Mouse (Mus musculus) embryonic stem cell, embryonic (primary cell): ENCODE data around the gene Gins2.

Source experiments
- CTCF ChIA-PET, 4 experiments: fragments of 300-600 bp in 2 of 4; fragments of 350-600 bp in 2 of 4; sonication (Branson Sonifier 250); formaldehyde crosslinking; loops; one replicate each; lab custom pipeline; 2022; ENCODE audit warnings: inconsistent platforms in 2 of 4; lab: Charles Lee
- POLR2A ChIA-PET, 4 experiments: fragments of 300-600 bp in 2 of 4; fragments of 350-600 bp in 2 of 4; sonication (Branson Sonifier 250); formaldehyde crosslinking; loops; one replicate each; lab custom pipeline; 2022; ENCODE audit warnings: antibody characterized with exemption in 4 of 4, inconsistent platforms in 1 of 4; lab: Charles Lee

Gins2 gene

GRCm38 (mm10) chr8:120562680-120563347 is 26.3 kb downstream of the Gins2 start:
- POLR2A ChIA-PET = interaction anchor here in 3 of 4 experiments (0.6 to 3.0 kb wide), 24 partner anchors 8 to 228 kb away, joined by 3 to 12 read pairs (median 3); no protein-coding TSS in a partner anchor
- CTCF ChIA-PET = interaction anchor here (0.6 to 4.2 kb wide), 43 partner anchors 7 to 1145 kb away, joined by 3 to 34 read pairs (median 4); partner anchors contain the start of gene Gins2 (in 1 of the 4)

- CTCF ChIA-PET = interaction anchor here (0.6 to 4.2 kb wide), 43 partner anchors 8 to 1144 kb away, joined by 3 to 34 read pairs (median 4); partner anchors contain the start of gene Gins2 (in 1 of the 4)
- POLR2A ChIA-PET = interaction anchor here in 3 of 4 experiments (0.7 to 3.0 kb wide), 19 partner anchors 8 to 155 kb away, joined by 3 to 12 read pairs (median 3); no protein-coding TSS in a partner anchor
Measured at GRCm38 (mm10) chr8:120561539-120562435, 27.3 kb downstream of the Gins2 start.

- POLR2A ChIA-PET = interaction anchor here (0.6 to 2.2 kb wide), 13 partner anchors 8 to 140 kb away, joined by 3 to 9 read pairs (median 3); no protein-coding TSS in a partner anchor
- CTCF ChIA-PET = interaction anchor here (0.5 to 4.2 kb wide), 10 partner anchors 10 to 519 kb away, joined by 3 to 21 read pairs (median 6); no protein-coding TSS in a partner anchor
Measured at GRCm38 (mm10) chr8:120560535-120560934, 28.6 kb downstream of the Gins2 start.

- POLR2A ChIA-PET = interaction anchor here in 3 of 4 experiments (0.6 to 2.2 kb wide), 5 partner anchors 8 to 99 kb away, joined by 3 to 7 read pairs (median 3); no protein-coding TSS in a partner anchor
Measured at GRCm38 (mm10) chr8:120559654-120560053, 29.4 kb downstream of the Gins2 start.

GRCm38 (mm10) chr8:120558162-120558561 is 30.9 kb downstream of the Gins2 start:
- POLR2A ChIA-PET = interaction anchor here (0.6 to 1.3 kb wide), 9 partner anchors 10 to 217 kb away, joined by 3 to 4 read pairs (median 3); partner anchors contain the start of gene Gins2 (in 1 of the 4)
- CTCF ChIA-PET = interaction anchor here (0.6 to 1.6 kb wide), 12 partner anchors 12 to 882 kb away, joined by 3 to 17 read pairs (median 4); no protein-coding TSS in a partner anchor

More at GRCm38 (mm10) chr8:120559654-120560053, 29.4 kb downstream of the Gins2 start:
- CTCF ChIA-PET = interaction anchor here in 3 of 4 experiments (0.6 to 4.2 kb wide), 3 partner anchors 9 to 195 kb away, joined by 3 to 15 read pairs (median 7); no protein-coding TSS in a partner anchor

GRCm38 (mm10) chr8:120557170-120557965 is 31.7 kb downstream of the Gins2 start:
- CTCF ChIA-PET = interaction anchor here (0.6 to 1.6 kb wide), 15 partner anchors 12 to 1045 kb away, joined by 3 to 17 read pairs (median 4); no protein-coding TSS in a partner anchor
- POLR2A ChIA-PET = interaction anchor here (0.5 to 1.4 kb wide), 15 partner anchors 8 to 1299 kb away, joined by 3 to 6 read pairs (median 3); partner anchors contain the start of gene Gins2 (in 1 of the 4)

GRCm38 (mm10) chr8:120556198-120556892 is 32.8 kb downstream of the Gins2 start:
- POLR2A ChIA-PET = interaction anchor here in 3 of 4 experiments (0.5 to 1.4 kb wide), 11 partner anchors 9 to 218 kb away, joined by 3 to 6 read pairs (median 3); no protein-coding TSS in a partner anchor
- CTCF ChIA-PET = interaction anchor here in 3 of 4 experiments (0.5 to 1.3 kb wide), 7 partner anchors 12 to 255 kb away, joined by 3 to 8 read pairs (median 4); no protein-coding TSS in a partner anchor

GRCm38 (mm10) chr8:120554466-120555039 is 34.6 kb downstream of the Gins2 start:
- ChIA-PET POLR2A (interaction anchor here in 3 of 4 experiments (0.6 to 1.9 kb wide), 8 partner anchors 9 to 150 kb away, joined by 3 to 6 read pairs (median 3); no protein-coding TSS in a partner anchor), CTCF (interaction anchor here (0.6 to 5.2 kb wide), 12 partner anchors 8 to 228 kb away, joined by 3 to 34 read pairs (median 3); no protein-coding TSS in a partner anchor)

GRCm38 (mm10) chr8:120553441-120554123 is 35.5 kb downstream of the Gins2 start:
- ChIA-PET CTCF (interaction anchor here in 3 of 4 experiments (0.6 to 5.2 kb wide), 7 partner anchors 9 to 412 kb away, joined by 3 to 34 read pairs (median 3); no protein-coding TSS in a partner anchor), POLR2A (interaction anchor here in 3 of 4 experiments (0.6 to 2.2 kb wide), 13 partner anchors 10 to 149 kb away, joined by 3 to 8 read pairs (median 3); partner anchors contain the start of gene Gins2 (in 1 of the 3))

- CTCF ChIA-PET = interaction anchor here in 3 of 4 experiments (0.5 to 5.2 kb wide), 9 partner anchors 10 to 225 kb away, joined by 3 to 34 read pairs (median 4); no protein-coding TSS in a partner anchor
- POLR2A ChIA-PET = interaction anchor here in 2 of 4 experiments (1.1 to 2.2 kb wide), 6 partner anchors 9 to 27 kb away, joined by 3 to 8 read pairs (median 5); no protein-coding TSS in a partner anchor
Measured at GRCm38 (mm10) chr8:120552509-120552908, 36.6 kb downstream of the Gins2 start.

- CTCF ChIA-PET = interaction anchor here in 3 of 4 experiments (0.6 to 5.2 kb wide), 8 partner anchors 10 to 229 kb away, joined by 3 to 34 read pairs (median 4); no protein-coding TSS in a partner anchor
Measured at GRCm38 (mm10) chr8:120551677-120551980, 37.5 kb downstream of the Gins2 start.

GRCm38 (mm10) chr8:120550937-120551676 is 38.0 kb downstream of the Gins2 start:
- ChIA-PET POLR2A (interaction anchor here in 3 of 4 experiments (0.6 to 2.3 kb wide), 9 partner anchors 9 to 76 kb away, joined by 3 to 12 read pairs (median 4); no protein-coding TSS in a partner anchor), CTCF (interaction anchor here (0.6 to 5.2 kb wide), 13 partner anchors 11 to 1554 kb away, joined by 3 to 34 read pairs (median 3); no protein-coding TSS in a partner anchor)

More at GRCm38 (mm10) chr8:120551677-120551980, 37.5 kb downstream of the Gins2 start:
- POLR2A ChIA-PET = interaction anchor here in 3 of 4 experiments (0.6 to 2.3 kb wide), 8 partner anchors 9 to 76 kb away, joined by 3 to 12 read pairs (median 4); no protein-coding TSS in a partner anchor

GRCm38 (mm10) chr8:120550430-120550829 is 38.7 kb downstream of the Gins2 start:
- CTCF ChIA-PET = interaction anchor here (0.6 to 5.2 kb wide), 15 partner anchors 11 to 1555 kb away, joined by 3 to 34 read pairs (median 3); no protein-coding TSS in a partner anchor
- POLR2A ChIA-PET = interaction anchor here in 3 of 4 experiments (0.6 to 2.4 kb wide), 8 partner anchors 11 to 289 kb away, joined by 3 to 12 read pairs (median 4); no protein-coding TSS in a partner anchor

GRCm38 (mm10) chr8:120549922-120550321 is 39.2 kb downstream of the Gins2 start:
- ChIA-PET POLR2A (interaction anchor here in 3 of 4 experiments (0.6 to 2.4 kb wide), 5 partner anchors 11 to 290 kb away, joined by 3 to 12 read pairs (median 4); no protein-coding TSS in a partner anchor), CTCF (interaction anchor here (0.6 to 5.2 kb wide), 11 partner anchors 11 to 265 kb away, joined by 3 to 34 read pairs (median 3); no protein-coding TSS in a partner anchor)
